Mouse (Mus musculus): ENCODE measurements at regions not wholly inside any gene's neighbourhood (a gene's known extent, or its start where the extent isn't known, plus 50 kb on each side); places are given as distances from the start of the nearest gene placed in this dataset.

- no peak for DNase-seq (ENCODE audit: low read depth in 1 of 2, low spot score in 2 of 2)
Measured at GRCm38 (mm10) chr4:135033302-135033701, 87.2 kb upstream of the Runx3 start.

- peak in 1 of 2 experiments; percentile 48 for DNase-seq (ENCODE audit: low read depth in 1 of 2, low spot score in 2 of 2)
Measured at GRCm38 (mm10) chr4:135034406-135034805, 86.0 kb upstream of the Runx3 start.

- DNase-seq (ENCODE audit: low read depth in 1 of 2, low spot score in 2 of 2), result no peak
Measured at GRCm38 (mm10) chr4:135036764-135037163, 83.7 kb upstream of the Runx3 start.

GRCm38 (mm10) chr4:135039234-135039633 is 81.2 kb upstream of the Runx3 start:
- DNase-seq (ENCODE audit: low read depth in 1 of 2, low spot score in 2 of 2), result no peak

- no peak for DNase-seq (ENCODE audit: low read depth in 1 of 2, low spot score in 2 of 2)
Measured at GRCm38 (mm10) chr4:135041921-135042320, 78.5 kb upstream of the Runx3 start.

GRCm38 (mm10) chr4:135042501-135042900 is 78.0 kb upstream of the Runx3 start:
- DNase-seq (ENCODE audit: low read depth in 1 of 2, low spot score in 2 of 2), result no peak

GRCm38 (mm10) chr4:135045054-135045453 is 75.4 kb upstream of the Runx3 start:
- DNase-seq (ENCODE audit: low read depth in 1 of 2, low spot score in 2 of 2), result no peak

GRCm38 (mm10) chr4:135046619-135047018 is 73.8 kb upstream of the Runx3 start:
- no peak for DNase-seq (ENCODE audit: low read depth in 1 of 2, low spot score in 2 of 2)

- DNase-seq (ENCODE audit: low read depth in 1 of 2, low spot score in 2 of 2), result no peak
Measured at GRCm38 (mm10) chr4:135047251-135047650, 73.2 kb upstream of the Runx3 start.

GRCm38 (mm10) chr4:135047771-135048170 is 72.7 kb upstream of the Runx3 start:
- DNase-seq (ENCODE audit: low read depth in 1 of 2, low spot score in 2 of 2), result no peak

- DNase-seq (ENCODE audit: low read depth in 1 of 2, low spot score in 2 of 2), result no peak
Measured at GRCm38 (mm10) chr4:135049924-135050323, 70.5 kb upstream of the Runx3 start.

GRCm38 (mm10) chr4:135051466-135051865 is 69.0 kb upstream of the Runx3 start:
- DNase-seq (ENCODE audit: low read depth in 1 of 2, low spot score in 2 of 2), result no peak

- peak; percentile 46 to 64 for DNase-seq (ENCODE audit: low read depth in 1 of 2, low spot score in 2 of 2)
Measured at GRCm38 (mm10) chr4:135053585-135053984, 66.9 kb upstream of the Runx3 start.

- peak; percentile 38 to 48 for DNase-seq (ENCODE audit: low read depth in 1 of 2, low spot score in 2 of 2)
Measured at GRCm38 (mm10) chr4:135054353-135054752, 66.1 kb upstream of the Runx3 start.

- no peak for DNase-seq (ENCODE audit: low read depth in 1 of 2, low spot score in 2 of 2)
Measured at GRCm38 (mm10) chr4:135056371-135056770, 64.1 kb upstream of the Runx3 start.

GRCm38 (mm10) chr4:135057286-135057685 is 63.2 kb upstream of the Runx3 start:
- no peak for DNase-seq (ENCODE audit: low read depth in 1 of 2, low spot score in 2 of 2)

- DNase-seq (ENCODE audit: low read depth in 1 of 2, low spot score in 2 of 2), result no peak
Measured at GRCm38 (mm10) chr4:135058895-135059294, 61.6 kb upstream of the Runx3 start.

GRCm38 (mm10) chr4:135061030-135061743 is 59.3 kb upstream of the Runx3 start:
- DNase-seq (ENCODE audit: low read depth in 1 of 2, low spot score in 2 of 2), result no peak

- DNase-seq (ENCODE audit: low read depth in 1 of 2, low spot score in 2 of 2), result peak; percentile 63 to 78
Measured at GRCm38 (mm10) chr4:135066766-135067479, 53.5 kb upstream of the Runx3 start.

- no peak for DNase-seq (ENCODE audit: low read depth in 1 of 2, low spot score in 2 of 2)
Measured at GRCm38 (mm10) chr4:135067805-135068204, 52.6 kb upstream of the Runx3 start.

GRCm38 (mm10) chr4:135069818-135070217 is 50.6 kb upstream of the Runx3 start:
- peak; percentile 82 to 85 for DNase-seq (ENCODE audit: low read depth in 1 of 2, low spot score in 2 of 2)

Data from monocyte, adult 2 months (primary cell).